Mouse (Mus musculus): ENCODE data around the gene Slc25a33. TPM values are rescaled to one million over a fixed set of nuclear protein-coding genes. Genes with fewer than 3 reads are reported as not detected.
"Not testable (repeated sequence)": the region's sequence is repeated elsewhere in the genome, so short reads cannot be mapped to it uniquely, and the experiment has no call there.

The Slc25a33 gene
- total RNA-seq, 2 experiments from 2014 or later = 33.0 to 36.4 TPM

DNA sequence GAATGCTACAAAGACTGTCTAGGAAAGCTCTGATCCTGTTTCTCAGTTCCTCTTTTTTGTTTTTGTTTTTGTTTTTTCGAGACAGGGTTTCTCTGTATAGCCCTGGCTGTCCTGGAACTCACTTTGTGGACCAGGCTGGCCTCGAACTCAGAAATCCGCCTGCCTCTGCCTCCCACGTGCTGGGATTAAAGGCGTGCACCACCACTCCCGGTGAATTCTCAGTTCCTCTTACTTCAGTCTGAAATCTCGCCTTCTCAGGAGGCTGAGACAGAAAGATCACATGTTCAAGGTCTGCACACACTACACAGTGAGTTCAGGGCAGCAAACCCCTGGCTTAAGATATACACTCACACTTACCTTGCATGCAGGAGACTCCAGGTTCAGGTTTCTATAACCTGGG is 17.5 kb downstream of the Slc25a33 start:
- DNase-seq = not testable (repeated sequence)

DNA sequence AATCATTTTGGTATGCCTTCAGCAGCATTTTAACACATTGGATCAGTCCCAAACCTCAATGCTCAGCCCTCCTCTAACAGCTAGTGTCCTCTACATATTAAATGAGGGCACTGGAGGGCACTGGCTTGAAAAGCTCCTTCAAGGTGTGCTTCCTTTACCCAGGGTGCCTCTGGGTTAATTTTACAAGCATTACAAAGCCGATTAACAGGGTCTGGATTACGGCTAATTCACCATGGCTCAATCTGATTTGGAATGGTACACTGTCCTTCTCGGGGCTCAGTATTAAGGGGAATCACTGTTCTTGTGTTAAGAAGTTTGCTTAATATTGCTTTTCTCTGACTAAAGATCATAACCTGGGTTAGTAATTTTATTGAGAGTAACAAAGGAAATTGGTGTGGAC is 21.2 kb downstream of the Slc25a33 start:
- no peak for DNase-seq

DNA sequence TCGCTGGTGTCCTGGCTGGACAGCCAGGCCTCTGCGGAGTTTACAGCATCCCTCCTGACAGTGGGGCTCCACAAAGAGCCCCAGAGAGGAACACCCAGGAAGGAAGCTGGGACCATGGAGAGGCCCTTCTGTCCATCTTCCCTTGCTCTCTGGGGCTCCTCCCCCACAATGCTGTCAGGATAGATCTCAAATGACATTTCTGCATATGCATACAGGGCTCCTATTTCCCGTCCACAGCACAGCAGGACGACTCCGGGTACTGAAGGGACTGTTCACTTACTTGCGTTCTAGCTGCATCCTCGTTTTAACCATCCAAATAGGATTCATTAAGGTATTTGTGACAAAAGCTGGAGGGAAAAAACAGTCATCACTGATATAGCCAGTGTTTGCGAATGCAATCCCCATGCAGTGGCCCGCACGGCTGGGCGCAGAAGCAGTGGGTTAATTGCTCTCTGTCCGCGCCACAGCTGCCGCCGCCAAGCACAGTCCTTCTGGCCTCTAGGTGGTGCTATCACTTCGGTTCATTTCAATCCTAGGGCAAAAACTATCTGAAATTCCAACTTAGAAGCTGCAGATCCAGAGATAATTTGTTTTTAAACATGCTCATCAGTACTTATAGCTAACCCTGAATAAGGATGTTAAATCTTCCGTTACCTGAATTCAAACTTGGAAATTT is 21.8 kb downstream of the Slc25a33 start:
- peak in 1 of 2 experiments; percentile 44 for DNase-seq

DNA sequence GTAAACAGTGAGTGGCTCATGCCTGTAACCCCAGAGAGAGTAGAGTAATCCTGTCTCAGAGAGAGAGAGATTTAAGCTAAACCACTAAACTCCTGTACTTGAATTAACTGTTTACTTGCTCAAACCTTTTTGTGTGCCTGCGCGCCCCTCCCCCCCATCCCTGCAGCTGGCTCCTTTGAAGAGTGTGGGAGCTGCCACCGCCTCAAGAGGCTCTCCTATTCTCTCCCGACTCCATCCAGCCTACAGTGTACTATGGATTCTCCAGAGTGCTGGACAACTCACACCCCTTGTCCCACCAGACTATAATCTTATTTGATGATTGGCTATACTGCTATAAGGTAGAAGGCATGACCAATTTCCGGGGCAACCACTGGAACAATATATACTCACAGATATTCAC is 23.4 kb downstream of the Slc25a33 start:
- DNase-seq = no peak

DNA sequence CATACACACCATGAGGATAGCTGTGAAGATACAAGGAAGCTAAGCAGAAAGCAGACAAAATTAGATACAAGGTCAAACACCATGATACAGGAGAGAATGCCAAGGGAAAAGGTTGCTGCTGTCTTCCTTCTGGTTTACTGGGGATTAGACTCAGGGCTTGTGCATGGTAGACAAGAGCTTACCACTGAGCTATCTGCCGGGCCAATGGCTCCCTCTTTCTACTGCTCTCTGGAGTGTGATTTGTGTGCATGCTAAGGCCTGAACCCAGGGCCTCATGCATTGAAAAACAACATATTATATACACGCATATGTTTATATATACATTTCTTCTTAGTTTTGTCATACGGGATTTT is 24.4 kb downstream of the Slc25a33 start:
- not testable (repeated sequence) for DNase-seq

DNA sequence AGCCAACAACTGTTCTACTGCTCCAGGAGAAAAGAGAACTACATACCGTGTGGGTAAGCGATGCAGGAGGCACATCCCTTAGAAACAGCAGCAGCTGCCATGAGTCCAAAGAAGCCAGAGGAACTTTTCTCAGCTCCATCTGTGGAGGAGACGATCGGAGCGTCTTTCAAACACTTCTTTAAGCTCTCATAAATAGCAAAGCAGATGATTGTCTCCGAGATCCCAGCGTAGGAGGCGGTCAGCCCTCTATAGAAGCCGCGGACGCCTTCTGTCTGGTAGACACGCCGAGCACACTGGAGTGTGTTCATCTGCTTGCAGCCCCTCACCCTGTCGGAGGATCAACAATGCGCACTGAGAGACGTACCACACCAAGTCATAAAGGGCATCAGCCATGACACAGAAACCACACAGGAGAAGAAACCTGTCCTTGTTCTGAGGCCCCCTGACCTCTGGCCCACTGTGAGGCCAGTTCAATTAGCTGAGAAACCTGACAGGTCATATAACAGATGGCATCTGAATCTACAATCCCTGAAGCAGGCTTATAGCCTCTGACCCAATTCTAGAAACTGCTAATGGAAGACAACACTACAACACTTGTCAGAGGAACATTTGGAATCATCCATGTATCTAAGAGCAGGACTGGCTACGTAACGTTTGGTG is 24.9 kb downstream of the Slc25a33 start:
- no peak for DNase-seq

DNA sequence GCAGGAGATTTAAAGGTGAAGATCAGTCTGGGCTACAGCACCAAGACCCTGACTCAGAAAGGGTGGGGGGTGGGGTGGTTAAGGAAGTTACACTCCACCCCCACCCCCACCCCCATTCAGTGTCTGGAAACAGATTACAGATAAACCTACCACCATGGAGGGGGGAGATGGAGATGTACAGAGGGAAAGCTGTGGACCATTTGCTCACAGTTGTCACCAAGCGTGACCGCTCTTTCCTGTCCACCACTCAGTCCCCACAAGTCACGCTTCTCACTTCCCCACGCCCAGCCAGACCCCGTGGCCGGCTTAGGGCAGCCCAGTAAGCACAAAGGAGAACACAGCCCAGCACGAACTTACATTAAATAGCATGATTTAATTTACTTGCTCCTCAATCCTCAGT is 30.0 kb downstream of the Slc25a33 start:
- DNase-seq = no peak

DNA sequence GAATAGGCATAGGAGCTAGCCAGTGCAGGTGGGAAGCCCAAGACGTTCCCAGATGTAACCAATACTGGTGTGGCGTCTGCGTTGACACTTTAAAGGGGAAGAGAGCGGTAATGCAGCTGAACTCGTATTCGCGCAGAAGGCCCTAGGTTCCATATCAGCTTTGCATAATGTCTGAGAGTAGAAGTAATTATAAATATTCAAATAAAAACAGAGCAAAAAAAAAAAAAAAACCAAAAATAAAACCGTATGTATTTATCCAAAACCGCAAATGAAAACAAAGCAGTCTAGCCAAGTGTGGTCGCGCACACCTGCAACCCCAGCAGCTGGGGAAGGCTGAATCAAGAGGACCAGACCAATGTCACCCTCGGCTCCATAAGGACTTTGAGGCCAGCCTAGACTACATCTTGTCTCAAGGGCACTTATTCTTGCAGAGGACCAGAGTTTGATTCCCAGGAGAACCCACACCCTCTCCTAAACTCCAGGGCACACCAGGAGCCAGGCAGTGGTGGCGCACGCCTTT is 32.0 kb downstream of the Slc25a33 start:
- no peak for DNase-seq

DNA sequence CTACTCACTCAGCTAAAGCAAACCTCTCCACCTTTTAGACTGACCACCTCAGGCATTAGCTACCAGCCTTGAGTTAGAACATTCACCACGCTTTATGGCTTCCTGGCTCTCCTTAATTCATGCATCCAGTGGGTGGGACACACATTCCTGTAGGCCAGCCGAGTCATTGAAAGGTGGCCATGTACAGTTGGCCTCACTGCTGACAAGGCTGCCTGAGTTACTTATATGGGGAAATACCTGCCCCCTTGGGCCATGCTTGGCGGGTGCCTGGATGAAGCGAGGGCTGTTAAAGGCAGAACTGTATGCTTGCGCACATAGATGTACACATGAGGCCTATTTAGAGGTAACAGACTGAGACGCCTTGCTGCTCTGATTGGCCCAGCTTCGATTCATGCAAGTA is 33.8 kb downstream of the Slc25a33 start:
- no peak for DNase-seq

DNA sequence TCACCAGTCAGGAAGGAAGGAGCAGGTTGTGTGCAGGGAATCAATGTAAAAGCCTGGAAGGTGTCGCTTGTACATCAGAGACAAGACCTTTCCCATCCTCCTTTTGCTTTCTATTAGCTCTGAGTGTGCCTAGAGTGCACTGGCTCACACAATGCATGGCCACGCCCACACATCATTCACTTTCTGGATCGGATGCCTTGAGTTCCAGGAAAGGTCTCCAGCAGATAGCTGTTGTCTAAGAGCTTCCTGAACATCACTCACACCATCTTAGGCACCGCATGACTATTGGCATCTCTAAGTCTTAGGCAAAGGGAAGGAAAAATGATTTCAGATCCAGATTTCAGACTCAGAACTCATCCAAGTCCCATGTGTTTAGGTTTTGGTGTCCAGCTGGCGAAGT is 34.6 kb downstream of the Slc25a33 start:
- DNase-seq = no peak

DNA sequence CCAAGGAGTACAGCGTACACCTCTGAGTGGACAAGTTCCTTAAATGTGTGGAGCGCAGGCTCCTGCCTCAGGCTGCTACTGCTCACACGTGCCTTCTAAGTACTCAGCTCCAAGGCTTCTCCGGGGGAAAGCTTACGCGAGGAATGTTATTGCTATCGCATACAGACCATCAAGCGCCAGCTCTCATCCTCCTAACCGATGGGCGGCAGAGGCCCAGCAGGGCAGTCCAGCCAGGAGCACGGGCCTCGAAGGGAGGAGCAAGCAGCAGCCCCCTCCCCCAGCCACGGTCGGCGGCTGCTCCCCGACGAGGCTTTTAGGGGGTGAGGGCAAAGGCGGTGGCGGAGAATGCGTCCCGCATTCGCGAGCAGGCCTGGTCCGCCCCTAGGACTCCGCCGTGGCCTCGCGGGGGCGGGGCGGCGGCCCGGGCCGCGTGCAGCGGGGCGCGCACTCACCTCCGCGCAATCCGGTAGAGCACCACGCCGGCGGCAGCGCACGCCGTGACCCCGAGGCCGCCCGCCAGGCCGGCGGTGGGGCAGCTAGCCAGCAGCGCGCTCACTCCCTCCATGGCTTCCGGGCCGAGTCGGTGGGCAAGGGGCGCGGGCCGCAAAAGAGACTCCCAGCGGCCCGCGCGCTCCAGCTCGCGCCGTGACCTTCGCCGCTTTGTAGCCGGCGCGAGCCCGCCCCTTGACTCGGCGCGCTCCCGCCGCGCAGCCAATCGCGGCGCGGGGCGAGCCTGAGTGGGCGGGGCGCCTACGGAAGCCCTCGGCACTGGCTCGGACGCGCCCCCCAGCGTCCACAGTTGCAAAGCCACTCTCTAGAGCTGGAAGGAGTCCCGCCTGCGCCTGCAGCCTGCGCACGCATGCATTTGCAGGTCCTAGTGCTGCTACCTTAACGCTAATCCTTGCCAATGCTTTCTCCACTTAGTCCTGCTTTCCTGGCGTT is 36.4 kb downstream of the Slc25a33 start, which contains the start of gene Tmem201:
TSS of gene Tmem201 (minus strand) at position 662 of the 942 bp plus-strand sequence.
- peak; percentile 93 for DNase-seq

DNA sequence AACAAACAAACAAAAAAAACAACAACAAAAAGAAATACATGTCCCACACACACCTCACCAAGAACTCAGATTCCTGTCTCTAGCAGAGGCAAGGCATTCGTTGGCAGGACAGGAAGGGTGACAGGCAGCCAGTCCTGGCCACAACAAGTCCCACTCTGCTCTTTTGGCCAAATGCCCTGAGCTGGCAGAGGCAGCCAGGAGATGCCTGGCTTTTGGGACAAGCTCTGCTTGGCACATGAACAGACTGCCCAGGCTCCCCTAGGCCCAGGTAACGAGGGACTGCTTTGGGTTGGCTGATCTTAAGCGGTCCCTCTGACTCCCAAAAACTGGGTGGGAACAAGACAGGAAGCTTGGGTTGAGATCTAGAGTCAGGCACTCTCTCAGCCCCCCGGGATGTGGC is 37.5 kb downstream of the Slc25a33 start:
- DNase-seq = no peak

DNA sequence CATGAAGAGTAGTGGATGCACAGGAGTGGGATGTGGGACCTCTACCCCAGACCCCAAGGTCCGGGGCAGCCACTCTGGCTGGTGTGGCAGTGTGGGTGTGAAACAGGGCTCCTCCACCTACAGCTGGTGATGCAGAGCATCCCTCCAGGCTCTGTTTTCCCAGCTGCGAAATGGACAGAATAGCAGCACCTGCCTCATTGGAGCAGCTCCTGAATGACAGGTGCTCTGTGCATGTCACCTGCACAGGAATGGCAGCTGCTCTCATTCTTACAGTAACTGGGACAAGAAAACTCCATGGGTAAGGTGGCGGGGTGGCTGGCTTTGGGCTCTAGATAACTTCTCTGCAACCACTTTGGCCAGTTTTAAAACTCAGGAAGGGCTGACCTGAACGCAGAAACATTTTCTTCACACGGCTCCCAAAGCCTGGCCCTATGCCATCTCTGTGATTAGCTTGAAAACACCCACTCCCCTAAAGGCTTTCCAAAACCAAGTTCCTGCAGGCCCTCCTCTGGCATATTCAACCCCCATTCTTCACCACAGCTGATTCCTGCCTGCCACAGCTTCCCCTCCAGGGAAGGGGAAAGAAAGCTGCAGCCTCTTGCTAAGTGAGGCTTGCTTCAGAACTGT is 38.3 kb downstream of the Slc25a33 start:
- no peak for DNase-seq

DNA sequence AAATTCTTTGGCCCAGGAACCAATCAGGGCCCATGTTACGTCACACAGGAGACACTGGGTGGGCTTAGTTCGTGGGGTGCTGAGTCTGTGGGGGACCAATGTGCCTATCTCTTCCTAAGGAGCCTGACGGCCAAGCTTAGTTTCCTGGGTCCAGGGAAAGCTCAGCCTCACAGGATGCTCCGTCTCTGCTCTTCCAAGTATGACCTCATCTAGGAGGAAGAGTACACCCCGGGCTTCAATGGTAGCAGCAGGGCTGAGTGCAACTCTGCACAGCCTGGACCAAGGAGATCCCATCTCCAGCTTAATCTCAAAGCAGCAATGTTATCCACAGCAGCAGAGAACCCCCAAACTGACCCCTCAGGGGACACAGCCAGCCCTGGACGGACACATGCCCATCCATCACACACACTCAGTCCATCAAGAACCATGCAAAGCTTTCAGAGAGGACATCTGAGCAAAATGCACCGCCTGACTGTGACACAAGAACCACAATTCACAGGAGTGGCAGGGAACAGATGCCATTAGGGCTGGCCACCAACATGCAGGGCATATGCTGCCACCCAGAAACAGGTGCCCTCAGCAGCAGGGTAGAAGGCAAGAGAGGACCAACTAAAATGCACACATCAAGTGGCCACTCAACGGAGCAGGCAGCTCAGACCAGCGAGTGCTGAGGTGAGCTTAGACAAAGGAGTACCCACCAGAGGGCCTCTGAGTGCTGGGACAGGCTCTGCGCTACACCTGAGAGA is 39.2 kb downstream of the Slc25a33 start:
- DNase-seq = no peak

DNA sequence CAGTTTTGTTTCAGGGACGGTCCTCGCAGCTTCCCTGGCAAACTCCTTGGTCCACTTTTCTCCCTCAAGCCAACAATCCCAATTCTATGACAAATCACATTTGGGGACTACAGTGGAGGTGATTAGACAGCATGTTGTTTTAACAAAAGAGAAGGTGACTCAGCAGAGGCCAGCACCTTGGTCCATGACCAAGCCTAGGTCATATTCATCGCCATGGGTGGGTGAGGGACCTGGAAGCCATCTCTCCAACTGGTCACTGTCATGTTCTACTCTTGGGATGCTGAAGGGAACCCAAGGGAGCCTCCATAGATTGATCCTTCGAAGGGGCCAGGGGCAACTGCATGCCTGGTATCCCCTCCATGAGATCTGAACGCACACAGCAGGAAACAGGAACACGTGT is 39.8 kb downstream of the Slc25a33 start:
- no peak for DNase-seq

DNA sequence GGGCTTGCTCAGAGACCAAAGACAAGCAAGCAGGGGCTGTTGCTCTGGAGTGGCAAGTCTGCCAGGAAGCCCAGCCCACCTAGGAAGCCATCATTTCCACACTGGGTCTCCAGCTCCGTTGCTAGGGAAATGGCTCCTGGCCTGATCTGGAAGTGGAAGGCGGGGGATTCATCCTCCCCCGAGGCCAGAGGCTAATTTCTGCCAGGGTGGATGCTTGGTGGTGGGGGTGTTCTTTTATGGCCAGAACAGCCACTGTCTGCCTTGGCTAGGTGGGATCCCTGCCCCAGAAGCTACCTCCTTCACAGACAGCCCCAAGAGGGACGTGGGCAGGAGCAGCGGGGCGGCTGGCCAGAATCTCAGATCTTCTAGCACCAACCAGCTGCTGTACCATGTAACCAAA is 40.3 kb downstream of the Slc25a33 start:
- no peak for DNase-seq

DNA sequence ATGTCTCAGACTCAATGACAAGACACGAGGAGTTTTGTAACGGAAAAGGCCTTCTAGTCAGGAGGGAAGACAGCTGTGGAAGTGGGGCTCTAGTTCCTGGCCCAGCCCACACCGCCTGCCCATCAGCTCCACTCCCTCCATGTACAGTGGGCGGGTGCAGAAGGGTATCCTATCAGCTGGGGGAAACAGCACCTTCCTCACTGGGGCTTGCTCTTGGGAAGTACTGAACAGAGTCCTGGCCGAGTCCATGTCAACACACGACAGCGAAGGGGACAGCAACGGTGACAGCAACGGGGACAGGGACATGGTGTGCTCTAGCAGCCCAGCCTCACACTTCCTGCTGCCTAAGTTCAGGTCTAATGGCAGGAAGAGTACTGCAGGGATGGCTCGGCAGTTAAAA is 41.3 kb downstream of the Slc25a33 start:
- no peak for DNase-seq

DNA sequence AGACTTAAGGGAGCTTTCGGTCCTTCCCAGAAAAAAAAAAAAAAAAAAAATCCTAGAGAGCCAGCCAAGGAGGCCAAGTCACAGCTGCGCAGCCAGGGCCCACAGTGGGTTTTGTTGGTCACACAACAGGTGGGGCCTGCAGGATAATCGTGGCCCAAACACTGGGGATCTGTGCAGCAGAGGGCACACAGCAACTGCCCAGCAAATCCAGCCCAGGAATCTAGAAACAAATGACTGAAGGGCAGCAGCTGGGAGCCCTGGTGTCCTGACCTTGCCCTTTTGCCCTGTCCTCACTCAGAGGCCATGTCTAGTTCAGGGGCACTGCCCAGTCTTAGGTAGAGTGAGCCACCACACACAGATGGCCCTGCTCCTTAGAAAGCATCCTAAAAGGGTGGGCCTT is 41.8 kb downstream of the Slc25a33 start:
- no peak for DNase-seq

DNA sequence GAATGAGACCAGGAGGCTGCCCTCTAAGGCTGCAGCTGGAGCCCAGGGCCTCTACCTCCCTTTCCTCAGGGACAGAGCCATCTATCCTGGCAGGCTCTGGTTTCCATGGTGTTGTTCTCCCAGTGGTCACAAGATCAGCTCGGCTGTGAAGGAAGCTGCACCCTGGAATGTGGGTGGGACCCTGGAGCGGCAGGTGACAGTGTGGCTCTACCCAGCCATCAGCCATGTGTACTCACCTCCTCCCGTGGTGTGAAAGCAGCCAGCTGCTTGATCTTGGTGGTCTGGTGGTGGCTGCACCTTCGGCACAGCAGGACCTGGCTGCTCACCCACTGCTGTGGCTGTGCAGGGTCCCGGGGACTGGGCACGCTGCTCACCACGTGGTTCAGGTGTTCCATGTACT is 43.2 kb downstream of the Slc25a33 start:
- DNase-seq = no peak

DNA sequence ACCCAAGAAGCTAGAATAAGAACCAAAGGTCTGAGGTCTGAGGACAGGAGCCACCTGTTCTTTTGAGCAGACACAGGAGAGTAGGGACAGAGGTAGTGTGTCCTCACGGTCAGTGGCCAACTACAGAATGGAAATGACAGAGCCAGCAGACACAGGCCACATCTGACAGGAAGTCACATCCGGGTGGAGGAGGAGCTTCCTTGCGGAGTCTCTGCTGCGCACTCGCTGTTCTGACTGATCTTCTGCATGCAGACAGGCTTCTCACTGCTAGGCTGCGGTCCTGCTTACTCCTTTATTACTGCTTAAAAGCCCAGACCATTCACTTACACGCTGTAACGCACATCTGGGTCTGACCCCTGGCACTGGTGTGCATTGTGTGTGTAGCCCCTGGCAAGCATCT is 45.3 kb downstream of the Slc25a33 start:
- no peak for DNase-seq

DNA sequence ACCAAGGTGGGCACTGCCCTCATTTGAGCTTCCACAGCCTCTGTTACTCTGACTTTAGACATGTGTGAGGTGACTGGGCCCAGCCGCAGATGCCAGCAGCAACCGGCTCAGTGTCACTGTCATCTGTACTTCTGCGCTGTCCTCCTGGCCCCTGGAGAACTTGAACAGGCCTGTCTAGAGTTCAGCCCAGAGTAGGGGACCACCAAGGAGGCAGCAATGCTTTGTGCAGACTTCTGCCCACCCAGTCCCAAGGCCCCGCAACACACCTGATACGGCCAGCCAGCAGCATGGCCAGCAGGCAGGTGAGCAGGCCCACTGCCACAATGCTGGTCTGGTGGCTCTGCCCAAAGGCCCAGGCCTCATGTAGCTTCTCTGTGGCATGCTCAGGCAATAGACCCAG is 46.4 kb downstream of the Slc25a33 start:
- DNase-seq = no peak
